Mouse (Mus musculus) liver, embryonic 14.5 days (tissue): ENCODE data around the gene Bcl9l.

ENCODE experiments used
- CTCF ChIP-seq: IDR thresholded peaks from 2 replicates; pipeline ENCODE4 v1.5.1; 2016; ENCODE audit warnings: antibody characterized with exemption, low read depth, control low read depth
- EP300 ChIP-seq: IDR thresholded peaks from 2 replicates; pipeline ENCODE4 v1.6.1; 2016; ENCODE audit warnings: antibody characterized with exemption, low read depth

DNA sequence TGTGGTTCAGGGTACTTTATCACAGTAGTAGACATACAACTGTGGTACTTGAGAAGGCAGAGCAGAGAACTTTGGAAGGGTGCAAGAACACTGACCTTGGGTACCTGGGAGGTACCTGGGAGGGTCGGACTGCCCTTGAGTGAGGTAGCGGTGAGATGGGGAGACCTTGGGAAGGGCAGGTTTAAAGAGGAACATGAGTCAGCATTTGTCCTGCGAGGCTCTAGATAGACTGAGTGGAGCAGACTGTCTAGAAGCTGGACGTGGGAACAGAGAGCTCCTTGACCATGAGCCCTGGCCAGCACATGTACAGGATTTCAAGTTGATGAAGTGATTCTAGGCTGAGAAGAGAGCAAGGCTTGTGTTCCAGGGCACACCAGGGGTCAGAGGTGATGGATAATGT is 59.7 kb downstream of the Bcl9l start:
- TF ChIP-seq CTCF (no peak), EP300 (no peak)
